Mouse (Mus musculus) kidney, adult 8-10 months (tissue): ENCODE results near the gene Tbc1d8.

ENCODE experiments used
- DNase-seq, 2 experiments: peaks; one replicate each; pipeline ENCODE4 v3.0.0; 2022

Tbc1d8 gene

GRCm38 (mm10) chr1:39393217-39393867 is 85.2 kb downstream of the Tbc1d8 start:
- no peak for DNase-seq

- peak; percentile 53 to 79 for DNase-seq
Measured at GRCm38 (mm10) chr1:39392189-39392588, 86.4 kb downstream of the Tbc1d8 start.

- no peak for DNase-seq
Measured at GRCm38 (mm10) chr1:39391652-39392051, 86.9 kb downstream of the Tbc1d8 start.

- DNase-seq, result no peak
Measured at GRCm38 (mm10) chr1:39389338-39389737, 89.2 kb downstream of the Tbc1d8 start.

GRCm38 (mm10) chr1:39388163-39388562 is 90.4 kb downstream of the Tbc1d8 start:
- no peak for DNase-seq

- DNase-seq, result no peak
Measured at GRCm38 (mm10) chr1:39387497-39387896, 91.1 kb downstream of the Tbc1d8 start.

- DNase-seq, result no peak
Measured at GRCm38 (mm10) chr1:39386456-39386855, 92.1 kb downstream of the Tbc1d8 start.

- no peak for DNase-seq
Measured at GRCm38 (mm10) chr1:39384914-39385313, 93.6 kb downstream of the Tbc1d8 start.

GRCm38 (mm10) chr1:39381017-39381416 is 97.5 kb downstream of the Tbc1d8 start:
- DNase-seq, result no peak

- no peak for DNase-seq
Measured at GRCm38 (mm10) chr1:39379021-39379420, 99.5 kb downstream of the Tbc1d8 start.

- no peak for DNase-seq
Measured at GRCm38 (mm10) chr1:39378540-39378939, 100.0 kb downstream of the Tbc1d8 start.

GRCm38 (mm10) chr1:39376726-39377240 is 101.8 kb downstream of the Tbc1d8 start:
- no peak for DNase-seq

GRCm38 (mm10) chr1:39376121-39376520 is 102.4 kb downstream of the Tbc1d8 start:
- no peak for DNase-seq

- no peak for DNase-seq
Measured at GRCm38 (mm10) chr1:39374231-39374809, 104.2 kb downstream of the Tbc1d8 start.

GRCm38 (mm10) chr1:39373378-39373777 is 105.2 kb downstream of the Tbc1d8 start:
- DNase-seq, result no peak

- no peak for DNase-seq
Measured at GRCm38 (mm10) chr1:39372220-39372843, 106.2 kb downstream of the Tbc1d8 start.

- no peak for DNase-seq
Measured at GRCm38 (mm10) chr1:39370431-39370830, 108.1 kb downstream of the Tbc1d8 start.

- no peak for DNase-seq
Measured at GRCm38 (mm10) chr1:39368267-39368841, 110.2 kb downstream of the Tbc1d8 start.

GRCm38 (mm10) chr1:39367601-39368266 is 110.8 kb downstream of the Tbc1d8 start, which contains the start of gene Rpl31:
Rpl31 (plus strand) TSS chr1:39367842.
- DNase-seq, result peak; percentile 99

- no peak for DNase-seq
Measured at GRCm38 (mm10) chr1:39367045-39367444, 111.5 kb downstream of the Tbc1d8 start.

- DNase-seq, result no peak
Measured at GRCm38 (mm10) chr1:39365562-39365961, 113.0 kb downstream of the Tbc1d8 start.

GRCm38 (mm10) chr1:39362515-39362893 is 116.1 kb downstream of the Tbc1d8 start:
- no peak for DNase-seq
